Mouse (Mus musculus): ENCODE results near the gene Prl2c3. TPM values are rescaled to one million over a fixed set of nuclear protein-coding genes. Genes with fewer than 3 reads are reported as not detected.
"Not testable (repeated sequence)": the region's sequence is repeated elsewhere in the genome, so short reads cannot be mapped to it uniquely, and the experiment has no call there.

The Prl2c3 gene
- polyA plus RNA-seq, 1 experiment from 2014 or later: not detected

DNA sequence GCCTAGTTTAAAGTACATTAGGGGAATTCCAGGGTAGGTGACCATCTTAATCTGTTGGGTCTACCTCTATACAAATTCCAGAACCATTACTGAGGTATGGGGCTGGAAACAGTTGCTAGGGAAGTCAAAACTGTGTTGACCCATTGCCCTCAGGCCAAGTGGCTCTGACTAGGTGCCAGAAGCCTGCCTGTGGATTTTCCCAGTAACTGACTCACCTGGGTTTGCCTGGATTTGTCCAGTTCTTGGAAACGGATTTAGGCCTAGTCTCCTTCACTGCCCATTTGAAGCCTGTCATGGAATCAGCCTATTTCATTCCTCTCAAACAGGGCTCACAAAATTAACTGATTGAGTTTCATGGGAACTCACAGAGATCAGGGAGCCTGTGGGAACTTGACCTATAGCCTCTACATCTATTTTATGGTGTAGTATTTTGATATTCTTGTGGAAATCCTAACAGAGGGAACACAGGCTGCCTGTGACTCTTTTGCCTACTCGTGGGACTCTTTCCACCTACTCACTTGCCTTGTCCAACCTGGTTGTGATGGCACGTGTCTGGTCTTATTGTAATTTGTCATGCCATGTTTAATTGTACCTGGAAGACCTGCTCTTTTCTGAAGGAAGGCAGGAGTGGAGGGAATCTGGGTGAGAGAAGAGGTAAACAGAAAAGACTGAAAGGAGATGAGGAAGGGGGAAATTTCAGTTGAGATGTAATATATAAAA, 9.1 kb upstream of the Prl2c3 start:
- ATAC-seq (ENCODE audit: low FRiP score); H3K9ac ChIP-seq; H3K4me2 ChIP-seq (replicated peaks); H3K4me3 ChIP-seq (replicated peaks; ENCODE audit: low read length); H3K4me1 ChIP-seq (replicated peaks; ENCODE audit: control insufficient read depth, insufficient read depth, low read length); H3K27ac ChIP-seq; H3K27me3 ChIP-seq (ENCODE audit: control insufficient read depth, insufficient read depth, low read length); H3K36me3 ChIP-seq (replicated peaks; ENCODE audit: control insufficient read depth, insufficient read depth): not testable (repeated sequence)
- 70% methylated on average over 3 of the region's 3 CpGs for WGBS
- peaks cover 43% of the 10 kb centered on the region for H3K9me3 ChIP-seq (ENCODE audit: control insufficient read depth, low read length)
- peak; percentile 20 for DNase-seq (ENCODE audit: low spot score)

- H3K27ac ChIP-seq; H3K4me3 ChIP-seq (replicated peaks; ENCODE audit: low read length); H3K4me2 ChIP-seq (replicated peaks); H3K4me1 ChIP-seq (replicated peaks; ENCODE audit: control insufficient read depth, insufficient read depth, low read length); H3K27me3 ChIP-seq (ENCODE audit: control insufficient read depth, insufficient read depth, low read length); H3K9ac ChIP-seq; H3K36me3 ChIP-seq (replicated peaks; ENCODE audit: control insufficient read depth, insufficient read depth); ATAC-seq (ENCODE audit: low FRiP score): not testable (repeated sequence)
- 62% methylated on average over 4 of the region's 4 CpGs for WGBS
- peak; percentile 21 for DNase-seq (ENCODE audit: low spot score)
- peaks cover 41% of the 10 kb centered on the region for H3K9me3 ChIP-seq (ENCODE audit: control insufficient read depth, low read length)
Measured at GRCm38 (mm10) chr13:12806496-12806895, 6.6 kb upstream of the Prl2c3 start.

DNA sequence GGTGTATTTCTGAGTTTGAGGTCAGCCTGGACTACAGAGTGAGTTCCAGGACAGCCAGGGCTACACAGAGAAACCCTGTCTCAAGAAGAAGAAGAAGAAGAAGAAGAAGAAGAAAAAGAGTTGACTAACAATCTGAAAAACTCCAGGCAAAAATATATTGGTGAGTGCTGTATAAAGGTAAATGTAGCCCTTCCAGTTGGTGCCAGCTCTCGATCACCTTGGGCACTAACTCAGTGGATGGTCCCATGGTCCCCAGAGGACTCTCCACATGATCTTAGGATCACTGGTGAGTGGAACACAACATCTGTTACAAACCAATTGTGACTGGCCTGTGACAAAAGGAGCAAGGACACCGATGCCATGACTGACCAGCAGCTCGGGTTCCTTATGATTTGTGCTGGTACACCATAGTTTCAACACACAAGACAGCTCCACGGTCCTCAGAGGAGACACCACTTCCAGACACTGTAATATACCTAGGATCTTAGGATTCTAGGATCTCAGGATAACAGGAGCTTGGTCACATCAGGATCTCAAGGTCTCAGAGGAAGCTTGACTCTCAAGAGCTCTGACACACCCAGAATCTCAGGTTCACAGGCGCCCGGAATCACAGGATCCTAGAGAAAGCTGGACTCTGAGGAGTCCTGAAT, 30.3 kb downstream of the Prl2c3 start:
- not testable (repeated sequence) for H3K27ac ChIP-seq; H3K4me1 ChIP-seq (replicated peaks; ENCODE audit: control insufficient read depth, insufficient read depth, low read length); H3K36me3 ChIP-seq (replicated peaks; ENCODE audit: control insufficient read depth, insufficient read depth); ATAC-seq (ENCODE audit: low FRiP score); H3K9ac ChIP-seq; H3K27me3 ChIP-seq (ENCODE audit: control insufficient read depth, insufficient read depth, low read length); H3K4me2 ChIP-seq (replicated peaks); H3K9me3 ChIP-seq (ENCODE audit: control insufficient read depth, low read length); H3K4me3 ChIP-seq (replicated peaks; ENCODE audit: low read length)
- WGBS: 80% methylated on average over 6 of the region's 6 CpGs
- peak; percentile 18 for DNase-seq (ENCODE audit: low spot score)

Other genes with a start within 250 kb of the Prl2c3 start
- gene Ero1lb, start 234.2 kb downstream of the Prl2c3 start, polyA plus RNA-seq (2014; fragmentation: Nextera tagmentation; extraction: Ambion mirVana): 19.3 and 21.6 TPM in 2 replicates
- not detected in 2 replicates for gene Prl2c2, start 205.3 kb upstream of the Prl2c3 start, polyA plus RNA-seq (2014; fragmentation: Nextera tagmentation; extraction: Ambion mirVana)